Comparison of ENCODE assay signal across 1 mouse cellular context in genomic region chr11:96288455-96289221, GRCm38 (mm10).
TF ChIP-seq lines count a peak whose summit lies in the region.

No protein-coding gene starts in this region.

TF ChIP-seq in CH12.LX, 34 proteins besides CTCF, POLR2A, EP300 and RAD21:
- TF ChIP-seq RCOR1 (conservative IDR thresholded peaks at IDR 0.05; ENCODE audit: low read depth, low read length), result no peak
- TF ChIP-seq TBP (conservative IDR thresholded peaks at IDR 0.05; ENCODE audit: low read depth, low read length), result no peak
- TF ChIP-seq USF1 (IDR thresholded peaks at IDR 0.05; ENCODE audit: low read depth, low read length), result no peak
- TF ChIP-seq USF2 (conservative IDR thresholded peaks at IDR 0.05; ENCODE audit: low read depth, low read length), result no peak
- no peak for TF ChIP-seq TCF12 (IDR thresholded peaks at IDR 0.05; ENCODE audit: low read depth, low read length)
- TF ChIP-seq ELF1 (IDR thresholded peaks at IDR 0.05; ENCODE audit: low read depth, low read length), result no peak
